Mouse (Mus musculus) left cerebral cortex, postnatal 10 days (tissue): ENCODE results near the gene Lyzl6. TPM values are rescaled to one million over a fixed set of nuclear protein-coding genes. Genes with fewer than 3 reads are reported as not detected.

Source experiments
- DNase-seq, 2 experiments: peaks; one replicate each; pipeline ENCODE4 v3.0.0; 2021 to 2022; ENCODE audit warnings: low spot score in 2 of 2, mixed read lengths in 1 of 2; ENCODE audit errors: extremely low spot score in 1 of 2
- intact Hi-C: fragments of 180-260 bp; cut with DNase I; formaldehyde crosslinking; loops from one replicate; pipeline ENCODE4 v1.15.1; 2025
- total RNA-seq, 2 experiments: library from RNA; stranded (reverse); gene quantifications; 2 replicates each; pipeline ENCODE4 v1.2.3; 2021

Lyzl6 gene
- total RNA-seq, 2 experiments from 2014 or later, result not detected

GRCm38 (mm10) chr11:103648656-103649055 lies 10.0 kb upstream of the Lyzl6 start:
- DNase-seq, result no peak
- intact Hi-C loops, result no loop called here

DNA sequence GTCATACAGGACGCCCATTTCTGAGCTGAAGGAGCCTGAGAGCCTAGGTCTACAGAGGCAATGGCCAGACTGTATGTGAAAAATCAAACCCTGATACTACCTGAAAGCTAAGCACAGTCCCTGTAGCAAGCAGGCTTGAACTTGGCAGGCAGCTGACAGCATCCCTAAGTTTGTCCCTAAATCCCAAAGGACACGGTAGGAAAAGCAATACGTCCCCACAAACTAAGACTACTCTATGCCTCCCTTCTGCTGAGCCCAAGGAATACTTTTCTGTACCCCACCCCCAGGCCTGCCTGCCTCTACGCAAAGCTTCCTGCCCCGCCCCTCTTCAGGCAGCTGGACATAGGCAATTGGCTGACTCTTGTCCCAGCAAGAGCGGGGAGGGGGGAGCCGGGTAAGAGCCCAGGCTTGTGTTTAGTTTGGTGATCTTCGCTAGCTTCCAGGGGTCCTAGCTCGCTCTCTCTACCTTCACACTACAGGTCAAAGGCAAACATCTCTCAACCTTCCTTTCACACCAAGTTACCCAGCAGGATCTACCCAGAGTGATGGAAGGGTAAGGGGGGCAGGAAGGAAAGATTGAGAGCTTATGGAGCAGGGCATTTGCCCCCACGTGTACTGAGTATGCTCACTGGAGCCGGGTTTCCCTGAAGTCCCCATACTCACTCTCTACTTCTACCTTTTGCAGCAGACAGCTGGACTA lies 9.4 kb upstream of the Lyzl6 start:
- DNase-seq, result peak in 1 of 2 experiments; percentile 55
- intact Hi-C loops, result no loop called here

- intact Hi-C loops, result no loop called here
- DNase-seq, result no peak
Observed at GRCm38 (mm10) chr11:103646301-103646700, 7.6 kb upstream of the Lyzl6 start.

GRCm38 (mm10) chr11:103645731-103646130 lies 7.0 kb upstream of the Lyzl6 start:
- intact Hi-C loops, result no loop called here
- DNase-seq, result no peak

- no peak for DNase-seq
- intact Hi-C loops, result no loop called here
Observed at GRCm38 (mm10) chr11:103643211-103643610, 4.5 kb upstream of the Lyzl6 start.

DNA sequence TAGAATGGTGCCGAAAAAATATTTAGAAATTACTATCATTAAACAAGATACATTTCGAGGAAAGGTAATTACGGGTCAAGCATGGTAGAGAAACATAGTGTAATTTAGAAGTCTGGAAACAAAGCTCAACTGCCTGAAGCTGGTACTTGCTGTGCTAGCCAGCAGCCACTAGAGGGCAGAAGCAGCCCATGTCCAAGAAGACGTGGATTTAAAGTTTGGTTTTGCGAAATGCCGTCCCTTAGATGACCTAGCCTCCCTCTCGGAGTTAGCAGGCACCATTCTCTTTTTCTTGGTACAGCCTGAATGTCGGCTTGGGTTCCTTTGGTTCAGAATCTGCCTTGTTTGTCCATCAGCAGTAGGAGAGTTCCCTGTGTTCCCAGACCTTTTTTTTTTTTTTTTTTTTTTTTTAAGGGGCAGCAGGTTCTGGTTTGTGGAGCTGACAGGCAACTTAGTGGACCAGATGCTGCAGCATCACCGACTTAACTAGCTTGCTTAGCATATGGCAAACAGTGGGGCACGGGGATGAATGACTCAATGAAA lies 787 bp upstream of the Lyzl6 start:
- peak in 1 of 2 experiments; percentile 55 for DNase-seq
- intact Hi-C loops, result loop anchor here (5.0 kb wide), 1 partner anchor 118 kb away; no protein-coding TSS in a partner anchor

GRCm38 (mm10) chr11:103636261-103636660 lies 2.4 kb downstream of the Lyzl6 start:
- intact Hi-C loops, result loop anchor here (5.0 kb wide), 1 partner anchor 121 kb away; no protein-coding TSS in a partner anchor
- DNase-seq, result no peak

DNA sequence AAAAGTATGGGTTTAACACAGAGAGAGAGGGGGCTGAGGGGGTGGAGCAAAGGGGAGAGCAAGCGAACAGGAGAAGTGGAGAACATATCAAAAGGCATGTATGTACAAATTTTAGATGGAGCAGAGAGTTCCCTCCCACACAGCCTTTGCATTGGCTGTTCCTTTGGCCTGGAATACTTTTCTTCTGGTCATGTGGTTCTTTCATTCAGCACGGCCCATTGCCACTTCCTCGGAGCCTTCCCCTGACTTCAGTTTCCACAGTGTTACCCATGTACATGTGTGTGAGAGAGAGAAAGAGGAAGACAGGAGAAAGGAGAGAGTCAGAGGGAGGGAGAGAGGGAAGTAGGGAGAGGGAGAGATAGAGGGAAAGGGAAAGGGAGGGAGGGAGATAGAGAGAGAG lies 3.2 kb downstream of the Lyzl6 start:
- intact Hi-C loops, result loop anchor here (5.0 kb wide), 1 partner anchor 122 kb away; no protein-coding TSS in a partner anchor
- DNase-seq, result no peak

DNA sequence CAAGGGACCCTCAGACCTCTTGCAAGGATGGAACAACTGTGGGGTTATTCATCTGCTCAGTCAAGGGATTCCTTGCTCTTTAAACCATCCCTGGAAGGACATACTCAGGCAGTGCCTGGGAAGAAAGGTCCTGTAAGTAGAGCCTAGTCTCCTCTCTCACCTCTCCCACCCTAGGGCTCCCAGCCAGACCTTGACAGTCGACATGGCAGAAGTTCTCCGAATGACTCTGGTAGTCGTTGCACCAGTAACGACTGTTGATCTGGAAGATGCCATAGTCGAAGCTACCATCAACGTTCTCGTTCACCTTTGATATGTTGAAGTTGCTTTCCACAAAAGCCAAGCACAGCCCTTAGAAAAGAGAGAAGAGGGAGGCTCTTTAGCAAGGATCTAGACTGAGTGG lies 3.9 kb downstream of the Lyzl6 start:
- no peak for DNase-seq
- intact Hi-C loops, result loop anchor here (5.0 kb wide), 1 partner anchor 122 kb away; no protein-coding TSS in a partner anchor

- no peak for DNase-seq
Observed at GRCm38 (mm10) chr11:103627453-103627852, 11.2 kb downstream of the Lyzl6 start.

GRCm38 (mm10) chr11:103621040-103621439 lies 17.6 kb downstream of the Lyzl6 start, which contains the start of gene Gm884:
Gm884 (minus strand) TSS chr11:103621140.
- intact Hi-C loops, result no loop called here
- no peak for DNase-seq

More at GRCm38 (mm10) chr11:103627453-103627852, 11.2 kb downstream of the Lyzl6 start:
- intact Hi-C loops, result no loop called here

GRCm38 (mm10) chr11:103610772-103611171 lies 27.9 kb downstream of the Lyzl6 start:
- intact Hi-C loops, result no loop called here
- DNase-seq, result no peak

- DNase-seq, result no peak
- intact Hi-C loops, result no loop called here
Observed at GRCm38 (mm10) chr11:103606611-103607010, 32.1 kb downstream of the Lyzl6 start.

Other genes with a start within 250 kb of the Lyzl6 start
- 10 to 100 TPM; 13.4 to 13.6 TPM for gene Plekhm1, start 226.2 kb downstream of the Lyzl6 start, total RNA-seq
- gene Lrrc37a, start 134.3 kb downstream of the Lyzl6 start, total RNA-seq, result not detected
- gene Gm884, start 17.8 kb downstream of the Lyzl6 start, total RNA-seq, result under 1 TPM; 0.02 to 0.04 TPM
- 100 to 1,000 TPM; 111 to 117 TPM for gene Rprml, start 10.7 kb upstream of the Lyzl6 start, total RNA-seq
- 10 to 100 TPM; 71.8 to 76.4 TPM for gene Gosr2, start 59.0 kb upstream of the Lyzl6 start, total RNA-seq
- gene Wnt9b, start 110.9 kb upstream of the Lyzl6 start, total RNA-seq, result under 1 TPM in 1 of 2 experiments, not detected in 1; 0.08 TPM
- under 1 TPM; 0.69 to 0.99 TPM for gene Wnt3, start 135.3 kb upstream of the Lyzl6 start, total RNA-seq